Mouse (Mus musculus) bone marrow, adult 2 months (tissue): Measurements from ENCODE around the gene Pmm1. TPM values are rescaled to one million over a fixed set of nuclear protein-coding genes. Genes with fewer than 3 reads are reported as not detected.

ENCODE experiments used
- H3K27ac ChIP-seq: fragments of 200-500 bp; 2 replicates; pipeline ENCODE4 v1.5.1; 2012; ENCODE audit warnings: low read depth, mild to moderate bottlenecking, control low read depth, inconsistent platforms, low read length; ENCODE audit not compliant: control insufficient read depth, poor library complexity, insufficient read depth
- H3K4me1 ChIP-seq: fragments of 200-500 bp; 2 replicates; pipeline ENCODE4 v1.6.1; 2011; ENCODE audit warnings: low read length; ENCODE audit not compliant: control insufficient read depth, insufficient read depth
- H3K4me3 ChIP-seq: fragments of 200-500 bp; replicated peaks from 2 replicates; pipeline ENCODE3; 2011; ENCODE audit warnings: mild to moderate bottlenecking, low read depth, low read length, control low read depth; ENCODE audit not compliant: control insufficient read depth
- CTCF ChIP-seq: fragments of 200-500 bp; IDR thresholded peaks from 2 replicates; pipeline ENCODE4 v1.5.1; 2011; ENCODE audit warnings: low read length, control low read depth; ENCODE audit not compliant: control insufficient read depth, insufficient read depth
- POLR2A ChIP-seq: fragments of 200-500 bp; IDR thresholded peaks from 2 replicates; pipeline ENCODE4 v1.6.1; 2011; ENCODE audit warnings: low read depth, mild to moderate bottlenecking, control low read depth, low read length, borderline replicate concordance; ENCODE audit not compliant: control insufficient read depth
- WGBS: fragments of 180-500 bp; shearing (Covaris S2); methylation state at CpG from one replicate; pipeline ENCODE4 v1.1.7; 2018; 5-methylcytosine and 5-hydroxymethylcytosine counted together
- polyA plus RNA-seq: library from polyadenylated mRNA; stranded (reverse); fragments of >200 nt; gene quantifications from 2 replicates; pipeline ENCODE4 v1.2.4, GENCODE M21; 2011; ENCODE audit warnings: low replicate concordance; ENCODE audit not compliant: missing spikeins, insufficient read depth, insufficient read length

The Pmm1 gene
- polyA plus RNA-seq, 1 experiment = 51.8 TPM

DNA sequence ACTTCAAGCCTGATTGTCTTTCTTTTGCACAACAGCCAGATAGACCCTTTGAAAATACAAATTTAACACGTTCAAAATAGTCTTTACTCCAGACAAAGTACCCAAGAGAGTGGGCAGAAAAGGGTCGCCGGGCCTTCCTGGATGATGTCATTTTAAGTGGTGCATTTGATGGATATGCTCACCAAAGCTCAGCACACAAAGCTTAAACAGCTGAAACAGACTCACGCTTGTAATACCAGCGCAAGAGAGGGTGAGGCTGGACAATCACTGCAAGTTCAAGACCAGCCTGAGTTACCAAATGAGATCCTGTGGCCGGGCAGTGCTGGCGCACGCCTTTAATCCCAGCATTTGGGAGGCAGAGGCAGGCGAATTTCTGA, 34.3 kb downstream of the Pmm1 start:
- Histone ChIP-seq H3K4me3 (no peak overlapping the region), H3K4me1 (peaks cover 12% of the 10 kb centered on the region), H3K27ac (no peak overlapping the region)
- 35% methylated on average over 9 of the region's 9 CpGs for WGBS
- TF ChIP-seq CTCF (no peak), POLR2A (no peak)

DNA sequence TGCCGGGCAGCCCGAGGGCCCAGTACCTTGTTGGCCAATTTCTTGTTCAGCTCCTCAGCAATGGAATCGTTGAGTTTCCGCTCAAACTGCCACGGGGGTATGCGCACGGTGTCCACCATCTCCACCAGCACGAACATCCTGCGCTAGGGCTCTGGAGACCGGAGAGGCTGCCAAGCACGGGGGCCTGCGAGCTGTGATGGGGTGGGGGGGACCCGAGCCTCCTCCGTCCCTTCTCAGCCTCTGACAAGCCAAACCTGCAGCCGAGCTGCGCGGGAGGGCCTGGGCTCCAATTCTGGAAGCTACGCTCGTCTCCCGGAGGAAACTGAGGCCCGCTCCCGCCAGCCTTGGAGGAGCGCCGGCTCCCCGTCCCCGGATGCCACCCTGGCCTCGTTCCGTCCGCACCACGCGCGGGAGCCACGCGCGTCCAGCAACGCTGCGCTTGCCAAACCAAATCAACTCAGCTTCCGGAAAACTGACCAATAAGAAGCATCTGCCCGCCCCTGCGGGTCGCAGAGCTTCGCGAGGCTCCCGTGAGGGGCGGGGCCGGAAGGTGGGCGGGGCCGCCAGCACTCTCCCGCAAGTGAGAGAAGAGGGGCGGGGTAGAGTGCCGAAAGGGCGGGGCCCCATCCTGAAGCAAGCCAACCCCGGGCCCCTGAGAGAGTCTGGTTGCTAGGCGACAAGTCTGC, 34.8 kb downstream of the Pmm1 start, which contains the start of gene Polr3h:
Gene Polr3h, minus strand, starts transcription at position 481 of the 686 bp plus-strand sequence.
- H3K4me3 ChIP-seq = peak within 1 kb of the TSS; percentile 79
- WGBS = under 1% methylated on average over 54 of the region's 54 CpGs
- H3K27ac ChIP-seq = peak within 1 kb of the TSS; percentile 65; the same call in 1 of the 2 replicates
- peak; percentile 54; the same call in 1 of the 2 replicates for TF ChIP-seq POLR2A
- TF ChIP-seq CTCF = no peak
- H3K4me1 ChIP-seq = peaks cover 12% of the 10 kb centered on the region

DNA sequence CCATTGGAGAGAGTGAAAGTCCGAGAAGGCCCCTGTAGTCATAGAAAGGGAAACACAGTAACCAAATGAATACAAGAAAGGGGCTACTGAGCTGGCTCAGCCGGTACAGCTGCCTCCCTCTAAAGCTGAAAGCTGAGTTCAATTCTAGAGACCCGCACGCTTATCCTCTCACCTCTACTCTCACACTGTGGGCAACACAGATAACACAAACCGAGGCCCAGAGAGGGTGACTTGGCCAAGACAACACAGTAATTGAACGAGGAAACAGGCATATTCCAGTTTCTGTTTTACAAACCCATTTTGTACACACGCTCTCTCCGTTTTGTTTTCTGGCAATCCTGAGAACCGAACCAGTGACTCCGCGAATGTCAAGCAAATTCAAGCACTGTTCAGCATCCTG, 35.8 kb downstream of the Pmm1 start:
- Histone ChIP-seq H3K27ac (0 out of 2 replicates have a peak overlapping the region, but pooled peaks have one; percentile 19), H3K4me1 (peaks cover 12% of the 10 kb centered on the region)
- 61% methylated on average over 11 of the region's 11 CpGs for WGBS

DNA sequence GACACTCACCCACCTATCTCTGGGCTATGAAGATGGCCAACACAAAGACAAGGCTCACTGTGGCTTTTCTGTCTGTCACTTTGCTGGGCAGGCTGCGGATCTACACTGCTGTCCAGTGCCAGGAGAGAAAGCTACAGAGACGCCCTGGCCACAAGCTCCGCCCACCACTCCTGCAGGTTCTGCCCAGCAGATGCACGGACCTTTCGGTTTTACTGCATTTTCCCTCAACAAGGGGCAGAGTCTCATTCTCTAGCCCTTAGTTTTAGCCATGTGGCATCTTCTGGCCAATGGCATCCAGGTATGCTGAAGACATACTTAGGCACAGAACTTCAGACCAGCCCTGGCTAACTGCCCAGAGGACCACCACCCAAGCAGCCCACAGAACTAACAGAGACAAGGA, 39.5 kb downstream of the Pmm1 start:
- TF ChIP-seq POLR2A (no peak), CTCF (no peak)
- 81% methylated on average over 5 of the region's 5 CpGs for WGBS
- peaks cover 7% of the 10 kb centered on the region; the same call in 1 of the 2 replicates for H3K4me1 ChIP-seq

More for the DNA sequence above, 35.8 kb downstream of the Pmm1 start:
- TF ChIP-seq CTCF (no peak), POLR2A (no peak)
- peak overlapping the region; percentile 79 for H3K4me3 ChIP-seq

DNA sequence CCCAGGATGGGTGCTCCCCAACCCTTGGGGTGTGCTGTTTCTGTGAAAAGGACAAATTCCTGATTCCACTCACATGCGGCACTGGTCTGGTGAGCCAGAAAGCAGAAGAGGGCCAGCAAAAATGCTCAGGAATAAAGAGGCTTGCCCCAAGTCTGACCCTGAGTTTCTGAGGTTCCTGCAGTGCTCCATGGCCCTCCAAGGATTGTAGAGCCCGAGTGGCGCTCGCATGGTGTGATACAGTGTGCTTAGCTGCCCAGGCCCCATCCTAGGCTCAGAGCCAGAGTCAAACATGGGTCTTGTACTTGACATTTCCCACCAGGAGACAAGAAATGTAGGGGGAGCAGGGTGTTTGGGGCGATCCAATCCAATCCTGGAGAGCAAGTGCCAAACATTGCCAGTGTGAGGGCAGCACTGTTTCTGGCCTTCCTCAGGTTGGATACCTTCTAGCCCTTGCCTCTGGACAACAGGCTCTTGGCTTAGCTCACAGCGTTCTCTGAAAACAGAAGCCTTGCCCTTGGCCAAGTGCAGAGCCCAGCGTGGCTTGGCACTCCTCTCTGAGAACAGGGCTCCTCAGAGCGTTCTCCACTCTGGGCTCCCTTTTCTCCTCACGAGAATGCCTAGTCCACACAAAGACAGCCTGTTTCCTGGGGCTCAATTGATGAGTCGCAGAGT, 40.0 kb downstream of the Pmm1 start:
- 87% methylated on average over 10 of the region's 10 CpGs for WGBS
- Histone ChIP-seq H3K4me1 (peaks cover 7% of the 10 kb centered on the region; the same call in 1 of the 2 replicates), H3K4me3 (no peak overlapping the region), H3K27ac (no peak overlapping the region)
- TF ChIP-seq POLR2A = no peak
- TF ChIP-seq CTCF = no peak

More for the DNA sequence above, 39.5 kb downstream of the Pmm1 start:
- no peak overlapping the region for H3K4me3 ChIP-seq
- H3K27ac ChIP-seq = no peak overlapping the region

DNA sequence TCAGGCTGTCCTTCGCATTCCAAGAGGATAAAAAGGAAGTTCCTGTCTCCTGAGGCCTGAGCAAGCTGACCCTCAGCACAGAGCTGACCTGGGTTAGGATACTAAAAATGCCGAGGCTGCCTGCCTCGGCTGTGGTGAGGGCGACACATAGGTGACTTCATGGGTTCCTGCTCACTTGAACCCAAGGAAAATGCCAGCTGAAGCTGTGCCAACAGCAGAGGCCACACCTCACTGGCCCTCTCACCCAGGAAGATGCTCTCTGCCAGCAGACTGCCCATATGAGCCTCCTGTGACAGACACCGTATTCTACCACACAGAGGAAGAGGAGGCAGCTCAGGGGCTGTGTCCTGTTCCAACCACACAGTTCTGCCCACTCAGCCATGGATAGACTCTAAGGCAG, 41.7 kb downstream of the Pmm1 start:
- no peak overlapping the region for H3K4me3 ChIP-seq
- WGBS = 86% methylated on average over 5 of the region's 5 CpGs
- H3K27ac ChIP-seq = no peak overlapping the region
- TF ChIP-seq POLR2A = no peak
- TF ChIP-seq CTCF = no peak
- peaks cover 3% of the 10 kb centered on the region; the same call in 1 of the 2 replicates for H3K4me1 ChIP-seq

DNA sequence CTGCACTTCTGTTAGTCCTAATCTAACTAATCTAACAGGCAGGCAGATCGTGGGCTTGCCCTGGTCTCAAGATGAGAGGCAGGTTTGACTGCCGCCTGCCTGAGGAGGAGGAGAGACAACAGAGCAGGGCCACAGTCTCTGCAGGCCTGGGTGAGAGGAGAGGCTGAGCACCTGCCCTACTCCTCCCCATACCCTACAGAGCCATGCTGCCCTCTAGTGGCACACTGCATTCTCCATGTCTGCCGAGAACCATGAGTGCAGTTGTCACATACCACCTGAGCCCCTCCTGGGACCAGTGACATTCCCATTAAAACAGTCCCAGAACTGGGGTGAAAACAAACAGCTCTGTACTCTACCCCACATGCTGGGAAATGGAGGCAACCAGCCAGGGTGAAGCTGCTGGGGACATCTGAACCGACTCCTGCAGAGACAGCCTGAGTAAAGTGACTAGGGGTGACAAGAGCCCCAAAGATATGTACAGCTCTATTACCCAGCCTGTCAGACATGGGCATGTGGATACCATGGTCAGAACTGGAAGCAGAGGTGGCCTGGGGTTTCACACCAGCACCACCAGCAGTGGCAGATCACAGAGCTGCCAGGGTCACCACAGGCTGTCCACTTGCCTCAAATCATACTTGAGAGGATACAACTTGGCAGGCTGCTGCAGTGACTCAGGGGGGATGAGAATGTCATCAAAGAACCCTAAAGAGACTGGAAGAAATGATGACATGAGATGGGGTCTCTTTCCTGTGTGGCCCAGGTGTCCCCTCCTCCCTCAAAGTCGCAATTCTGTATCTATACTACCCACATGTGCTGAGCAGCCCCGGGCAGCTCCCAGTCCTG, 42.9 kb downstream of the Pmm1 start:
- TF ChIP-seq POLR2A (no peak), CTCF (peak; percentile 99)
- Histone ChIP-seq H3K27ac (no peak overlapping the region), H3K4me1 (no peaks in the 10 kb centered on the region), H3K4me3 (no peak overlapping the region)
- WGBS = 67% methylated on average over 6 of the region's 6 CpGs

DNA sequence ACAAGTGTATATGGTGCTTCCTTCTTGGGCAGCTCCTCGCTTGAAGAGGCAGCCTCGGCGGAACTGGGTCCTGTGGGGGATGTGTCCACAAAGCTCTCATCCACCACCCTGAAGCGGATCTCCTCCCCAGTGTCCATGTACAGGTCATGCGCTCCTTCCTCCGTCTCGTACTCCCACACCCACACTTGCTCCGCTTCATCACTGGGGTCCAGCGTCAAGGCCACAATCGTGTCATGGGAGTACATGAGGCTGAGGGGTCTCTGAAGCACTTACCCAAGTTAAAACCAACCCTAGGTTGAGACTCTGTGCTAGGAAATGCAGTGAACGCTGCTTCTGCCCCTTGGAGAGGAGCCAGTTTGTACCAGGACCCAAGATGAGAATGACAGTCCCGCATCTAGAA, 43.5 kb downstream of the Pmm1 start:
- Histone ChIP-seq H3K4me1 (no peaks in the 10 kb centered on the region), H3K4me3 (no peak overlapping the region), H3K27ac (no peak overlapping the region)
- TF ChIP-seq POLR2A (no peak), CTCF (no peak)
- 88% methylated on average over 12 of the region's 12 CpGs for WGBS
